Mouse (Mus musculus) myocyte (in vitro differentiated cells): Measurements from ENCODE around the gene Fmr1nb.

Source experiments
- MYOG ChIP-seq, 3 experiments: IDR thresholded peaks; one replicate each; pipeline ENCODE4 v1.6.1; 2011; ENCODE audit warnings: control low read depth in 2 of 3, low read depth in 2 of 3, mild to moderate bottlenecking in 2 of 3; ENCODE audit not compliant: insufficient read length in 2 of 3, control insufficient read depth in 1 of 3, insufficient read depth in 1 of 3
- POLR2A ChIP-seq: IDR thresholded peaks from one replicate; pipeline ENCODE4 v1.6.1; 2011; ENCODE audit warnings: low read depth, mild to moderate bottlenecking, control low read depth, moderate library complexity; ENCODE audit not compliant: insufficient read length
- USF1 ChIP-seq: IDR thresholded peaks from one replicate; pipeline ENCODE4 v1.6.1; 2011; ENCODE audit warnings: low read depth, mild to moderate bottlenecking, control low read depth, moderate library complexity

GRCm38 (mm10) chrX:68761606-68762005 is at the start of gene Fmr1nb:
- no peak for TF ChIP-seq MYOG (IDR thresholded peaks at IDR 0.05; ENCODE audit: control insufficient read depth in 1 of 3, insufficient read depth in 1 of 3, insufficient read length in 2 of 3, low read depth in 2 of 3)
- no peak for TF ChIP-seq POLR2A
- TF ChIP-seq USF1 = no peak
